Mouse (Mus musculus) C2C12 (cell line): ENCODE measurements at regions not wholly inside any gene's neighbourhood (a gene's known extent, or its start where the extent isn't known, plus 50 kb on each side); places are given as distances from the start of the nearest gene placed in this dataset.

Experiments used
- H3K27me3 ChIP-seq: one replicate; pipeline ENCODE4 v1.6.1; 2011; ENCODE audit not compliant: control insufficient read depth, insufficient read depth, insufficient read length
- H3K36me3 ChIP-seq: one replicate; pipeline ENCODE4 v1.6.1; 2011; ENCODE audit not compliant: control insufficient read depth, insufficient read depth
- H3K4me3 ChIP-seq: one replicate; pipeline ENCODE4 v1.5.1; 2011; ENCODE audit warnings: mild to moderate bottlenecking, control low read depth; ENCODE audit not compliant: poor library complexity, insufficient read depth, severe bottlenecking
- H3K79me2 ChIP-seq: one replicate; pipeline ENCODE4 v1.6.1; 2011; ENCODE audit not compliant: control insufficient read depth, insufficient read depth
- H3K79me3 ChIP-seq: one replicate; pipeline ENCODE4 v1.6.1; 2011; ENCODE audit warnings: low read depth, control low read depth
- H3ac ChIP-seq: one replicate; pipeline ENCODE3; 2011; ENCODE audit warnings: low read depth; ENCODE audit not compliant: control insufficient read depth, insufficient read length
- CEBPB ChIP-seq: IDR thresholded peaks from one replicate; pipeline ENCODE4 v1.6.1; 2011; ENCODE audit warnings: low read depth, mild to moderate bottlenecking, control low read depth, moderate library complexity
- CTCF ChIP-seq: IDR thresholded peaks from one replicate; pipeline ENCODE4 v1.5.1; 2011; ENCODE audit not compliant: control insufficient read depth, insufficient read depth, insufficient read length
- FOSL1 ChIP-seq: IDR thresholded peaks from one replicate; pipeline ENCODE4 v1.8.0; 2011; ENCODE audit warnings: mild to moderate bottlenecking, low read length; ENCODE audit not compliant: poor library complexity, insufficient read depth, severe bottlenecking
- MAX ChIP-seq: IDR thresholded peaks from one replicate; pipeline ENCODE4 v1.6.1; 2011; ENCODE audit warnings: mild to moderate bottlenecking, control low read depth
- MYOD1 ChIP-seq: IDR thresholded peaks from one replicate; pipeline ENCODE4 v1.6.1; 2011; ENCODE audit warnings: low read depth; ENCODE audit not compliant: control insufficient read depth, insufficient read length
- MYOG ChIP-seq: IDR thresholded peaks from one replicate; pipeline ENCODE4 v1.6.1; 2011; ENCODE audit not compliant: control insufficient read depth, insufficient read length; ENCODE audit errors: extremely low read depth
- USF1 ChIP-seq: IDR thresholded peaks from one replicate; pipeline ENCODE4 v1.6.1; 2011; ENCODE audit warnings: low read depth, mild to moderate bottlenecking, control low read depth, moderate library complexity

GRCm38 (mm10) chr1:193868639-193869320, 498.7 kb upstream of the Camk1g start:
- TF ChIP-seq MAX = no peak
- no peak for TF ChIP-seq MYOG
- no peak for TF ChIP-seq CEBPB
- TF ChIP-seq MYOD1 = no peak
- TF ChIP-seq USF1 = no peak
- TF ChIP-seq CTCF = no peak
- no peak for TF ChIP-seq FOSL1
- Histone ChIP-seq H3K79me3 (no peaks in the 10 kb centered on the region), H3K27me3 (no peaks in the 10 kb centered on the region), H3K79me2 (no peaks in the 10 kb centered on the region), H3K4me3 (no peak overlapping the region), H3K36me3 (no peaks in the 10 kb centered on the region), H3ac (no peak overlapping the region)

GRCm38 (mm10) chr1:193860767-193861299, 490.7 kb upstream of the Camk1g start:
- no peaks in the 10 kb centered on the region for H3K36me3 ChIP-seq
- no peaks in the 10 kb centered on the region for H3K79me3 ChIP-seq
- H3ac ChIP-seq = no peak overlapping the region
- TF ChIP-seq MAX (no peak), MYOD1 (no peak), MYOG (no peak), FOSL1 (no peak), CEBPB (no peak), USF1 (no peak), CTCF (no peak)
- H3K4me3 ChIP-seq = no peak overlapping the region
- H3K27me3 ChIP-seq = no peaks in the 10 kb centered on the region
- no peaks in the 10 kb centered on the region for H3K79me2 ChIP-seq

DNA sequence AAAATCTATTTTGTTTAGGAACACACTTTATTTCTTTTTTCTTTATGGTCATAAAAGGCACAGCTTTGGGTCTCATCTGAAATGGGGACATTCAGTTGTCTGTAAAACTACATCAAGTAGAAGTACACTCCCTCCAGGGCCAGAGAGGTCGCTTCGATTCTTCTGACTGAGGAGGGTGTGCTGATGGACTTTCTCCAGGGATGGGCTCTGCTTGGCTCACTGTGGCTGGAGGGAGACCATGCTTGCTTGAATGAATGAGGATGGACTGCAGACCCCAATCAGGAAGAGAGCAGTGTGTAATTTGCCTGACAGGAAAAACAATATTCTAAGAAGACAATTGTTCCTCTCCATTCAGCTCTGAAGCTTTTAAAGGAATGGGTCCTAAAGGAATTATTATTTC, 490.3 kb upstream of the Camk1g start:
- Histone ChIP-seq H3K79me3 (no peaks in the 10 kb centered on the region), H3K79me2 (no peaks in the 10 kb centered on the region), H3K4me3 (no peak overlapping the region), H3K27me3 (no peaks in the 10 kb centered on the region), H3K36me3 (no peaks in the 10 kb centered on the region), H3ac (no peak overlapping the region)
- no peak for TF ChIP-seq FOSL1
- no peak for TF ChIP-seq CTCF
- TF ChIP-seq MYOG = no peak
- no peak for TF ChIP-seq USF1
- TF ChIP-seq CEBPB = no peak
- TF ChIP-seq MYOD1 = no peak
- no peak for TF ChIP-seq MAX

DNA sequence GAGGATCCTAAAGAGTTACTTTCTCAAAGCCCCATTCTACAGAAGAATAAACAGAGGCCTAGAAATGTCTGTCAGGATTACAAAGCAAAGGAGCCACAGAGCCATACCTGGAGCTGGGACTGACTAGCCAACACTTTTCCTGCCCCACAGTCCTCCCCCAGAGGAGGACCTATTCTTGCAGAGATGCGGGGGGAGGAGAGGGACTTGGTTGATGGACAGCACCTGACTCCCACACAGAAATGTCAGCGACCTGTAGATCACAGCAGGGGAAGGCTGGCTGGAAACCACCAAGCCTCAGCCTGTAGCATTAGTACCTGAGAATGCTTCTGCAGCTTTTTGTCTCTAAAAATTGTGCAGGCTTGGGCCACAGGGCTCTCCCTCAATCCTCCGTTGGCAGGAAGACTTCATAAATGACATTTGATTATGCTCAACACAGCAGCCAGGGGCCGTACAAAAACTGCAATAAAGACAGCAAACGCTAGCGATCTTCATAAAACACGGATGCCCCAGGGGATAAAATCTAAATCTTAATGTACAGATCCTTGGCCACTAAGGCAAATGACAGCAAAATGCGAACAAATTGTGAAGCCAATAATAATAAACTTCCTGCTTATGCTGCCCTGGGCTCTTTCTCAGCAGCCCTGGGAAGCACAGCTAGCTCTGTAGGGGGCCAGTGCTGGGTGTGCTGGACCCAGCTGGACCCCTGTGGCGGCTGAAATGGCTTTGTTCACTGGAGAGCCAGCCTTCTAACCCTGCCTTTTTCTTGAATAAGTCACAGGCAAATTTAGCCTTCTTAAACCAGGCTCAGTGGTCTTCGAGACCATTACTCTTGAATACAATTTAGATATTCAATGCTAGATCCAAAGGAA, 489.4 kb upstream of the Camk1g start:
- no peaks in the 10 kb centered on the region for H3K79me3 ChIP-seq
- no peaks in the 10 kb centered on the region for H3K79me2 ChIP-seq
- TF ChIP-seq MYOG (no peak), CEBPB (no peak), MAX (no peak), CTCF (no peak), FOSL1 (no peak), USF1 (no peak), MYOD1 (no peak)
- no peak overlapping the region for H3K4me3 ChIP-seq
- no peaks in the 10 kb centered on the region for H3K27me3 ChIP-seq
- H3ac ChIP-seq = no peak overlapping the region
- H3K36me3 ChIP-seq = no peaks in the 10 kb centered on the region

DNA sequence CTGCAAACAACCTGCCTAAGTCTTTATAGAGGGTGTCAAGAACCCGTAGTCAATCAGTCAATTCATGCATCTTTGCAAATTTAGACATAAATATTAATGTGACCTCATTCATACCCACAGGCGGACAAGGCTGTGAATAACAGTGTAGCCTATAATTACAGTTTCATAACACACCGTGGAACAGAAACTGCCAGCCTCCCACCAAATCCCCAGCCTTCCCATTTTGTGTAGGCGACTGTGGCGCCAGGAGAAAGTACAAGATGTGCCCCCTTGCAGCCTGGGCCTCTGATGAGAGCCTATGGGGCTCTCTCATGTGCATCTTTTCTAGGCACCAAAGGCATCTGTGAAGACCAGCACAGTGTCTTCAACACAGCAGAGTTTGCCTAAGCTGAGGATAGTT, 477.8 kb upstream of the Camk1g start:
- TF ChIP-seq MAX (no peak), CEBPB (no peak), MYOD1 (no peak), FOSL1 (no peak), CTCF (no peak), MYOG (no peak), USF1 (no peak)
- H3K79me3 ChIP-seq = no peaks in the 10 kb centered on the region
- no peaks in the 10 kb centered on the region for H3K36me3 ChIP-seq
- no peak overlapping the region for H3ac ChIP-seq
- no peaks in the 10 kb centered on the region for H3K79me2 ChIP-seq
- no peaks in the 10 kb centered on the region for H3K27me3 ChIP-seq
- no peak overlapping the region for H3K4me3 ChIP-seq
